Mouse (Mus musculus) limb, embryonic 15.5 days (tissue): ENCODE data around the gene Epb41l1. TPM values are rescaled to one million over a fixed set of nuclear protein-coding genes. Genes with fewer than 3 reads are reported as not detected.

Experiments used
- ATAC-seq: fragments of 200-750 bp; cut with Nextera tagmentation; 2 replicates; pipeline ENCODE4 v1.8.0; 2017; ENCODE audit warnings: low read depth, moderate TSS enrichment; ENCODE audit not compliant: insufficient number of reproducible peaks, low FRiP score, low TSS enrichment
- H3K27ac ChIP-seq: fragments of 300-500 bp; sonication (generic); 2 replicates; pipeline ENCODE4 v1.5.1; 2015; ENCODE audit warnings: moderate library complexity, mild to moderate bottlenecking, inconsistent platforms
- H3K27me3 ChIP-seq: fragments of 300-500 bp; sonication (generic); 2 replicates; pipeline ENCODE4 v1.6.1; 2015; ENCODE audit warnings: inconsistent platforms
- H3K36me3 ChIP-seq: fragments of 300-500 bp; sonication (generic); 2 replicates; pipeline ENCODE4 v1.6.1; 2015; ENCODE audit warnings: inconsistent platforms
- H3K4me1 ChIP-seq: fragments of 300-500 bp; sonication (generic); 2 replicates; pipeline ENCODE4 v1.6.1; 2015; ENCODE audit warnings: inconsistent platforms
- H3K4me2 ChIP-seq: fragments of 300-500 bp; sonication (generic); 2 replicates; pipeline ENCODE4 v1.6.1; 2015; ENCODE audit warnings: mild to moderate bottlenecking, inconsistent platforms
- H3K4me3 ChIP-seq: fragments of 300-500 bp; sonication (generic); 2 replicates; pipeline ENCODE4 v1.5.1; 2015; ENCODE audit warnings: mild to moderate bottlenecking, inconsistent platforms
- H3K9ac ChIP-seq: fragments of 300-500 bp; sonication (generic); 2 replicates; pipeline ENCODE4 v1.6.1; 2015; ENCODE audit warnings: inconsistent platforms
- H3K9me3 ChIP-seq: fragments of 300-500 bp; sonication (generic); 2 replicates; pipeline ENCODE4 v1.6.1; 2016; ENCODE audit warnings: inconsistent platforms
- WGBS: fragments of 180-500 bp; shearing (Covaris S2); methylation state at CpG from one replicate; pipeline ENCODE4 v1.1.7; 2015; 5-methylcytosine and 5-hydroxymethylcytosine counted together
- polyA plus RNA-seq: library from polyadenylated mRNA; unstranded; fragments of >200 nt; fragmentation: Nextera tagmentation; extraction: Ambion mirVana; gene quantifications from 2 replicates; pipeline ENCODE4 v1.2.1, GENCODE M21; 2015

Epb41l1 gene
- polyA plus RNA-seq, 1 experiment from 2014 or later = 3.1 TPM

- Histone ChIP-seq H3K4me2 (no peak overlapping the region), H3K36me3 (no peaks in the 10 kb centered on the region), H3K27ac (no peak overlapping the region), H3K4me3 (no peak overlapping the region), H3K4me1 (peaks cover 22% of the 10 kb centered on the region), H3K27me3 (no peaks in the 10 kb centered on the region), H3K9me3 (no peaks in the 10 kb centered on the region), H3K9ac (no peak overlapping the region)
- ATAC-seq = no peak
- WGBS = 68% methylated on average over 7 of the region's 7 CpGs
Measured at GRCm38 (mm10) chr2:156479833-156480232, 59.1 kb downstream of the Epb41l1 start.

GRCm38 (mm10) chr2:156480267-156480666, 59.6 kb downstream of the Epb41l1 start:
- H3K36me3 ChIP-seq = no peaks in the 10 kb centered on the region
- 83% methylated on average over 7 of the region's 7 CpGs for WGBS
- no peaks in the 10 kb centered on the region for H3K27me3 ChIP-seq
- no peak overlapping the region for H3K9ac ChIP-seq
- H3K9me3 ChIP-seq = no peaks in the 10 kb centered on the region
- H3K4me2 ChIP-seq = no peak overlapping the region
- H3K27ac ChIP-seq = no peak overlapping the region
- peaks cover 18% of the 10 kb centered on the region for H3K4me1 ChIP-seq
- H3K4me3 ChIP-seq = no peak overlapping the region
- no peak for ATAC-seq

DNA sequence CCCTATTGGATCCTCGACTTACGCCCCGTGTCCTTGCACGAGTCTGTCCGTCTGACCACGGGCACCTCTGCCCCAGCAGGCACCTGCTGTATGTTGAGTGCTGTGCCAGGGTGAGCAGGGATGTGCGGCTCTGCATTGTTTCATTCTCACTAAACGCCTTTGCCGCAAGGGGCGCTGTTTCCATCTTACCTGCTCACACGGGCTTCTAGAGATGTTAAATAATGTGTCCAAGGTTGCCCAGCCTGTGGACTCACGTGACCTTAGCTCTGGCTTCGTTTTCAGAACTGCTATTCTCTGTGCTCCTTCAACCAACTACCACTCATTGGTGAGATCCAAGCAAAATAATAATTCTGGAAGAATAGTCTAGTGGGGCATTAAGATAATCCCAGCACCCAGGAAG, 61.6 kb downstream of the Epb41l1 start:
- no peaks in the 10 kb centered on the region for H3K36me3 ChIP-seq
- 34% methylated on average over 13 of the region's 13 CpGs for WGBS

DNA sequence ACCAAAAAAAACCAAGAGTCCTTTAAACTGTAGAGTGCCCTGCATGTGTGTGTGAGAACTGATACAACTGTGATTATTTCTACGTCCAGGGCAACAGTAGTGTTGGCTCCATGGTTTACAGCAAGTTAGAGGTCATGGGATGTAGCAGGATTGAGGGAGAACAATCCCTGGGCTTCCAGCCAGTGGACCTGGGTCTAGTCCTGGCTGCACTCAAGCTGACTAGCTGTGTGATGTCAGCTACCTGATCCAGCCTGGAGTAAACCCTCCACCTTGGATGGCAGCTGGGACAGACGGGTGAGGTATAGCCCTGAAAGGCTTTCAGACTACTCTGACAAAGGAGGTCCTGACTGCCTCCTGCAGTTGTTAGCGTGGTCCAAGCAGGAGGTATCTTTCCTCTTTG, 62.1 kb downstream of the Epb41l1 start:
- no peaks in the 10 kb centered on the region for H3K9me3 ChIP-seq
- no peak overlapping the region for H3K4me2 ChIP-seq
- ATAC-seq = no peak
- H3K36me3 ChIP-seq = no peaks in the 10 kb centered on the region
- no peaks in the 10 kb centered on the region for H3K27me3 ChIP-seq
- 88% methylated on average over 3 of the region's 3 CpGs for WGBS
- 0 out of 2 replicates have a peak, but pooled peaks cover 6% of the 10 kb centered on the region for H3K4me1 ChIP-seq
- no peak overlapping the region for H3K9ac ChIP-seq
- H3K27ac ChIP-seq = no peak overlapping the region
- H3K4me3 ChIP-seq = no peak overlapping the region

More for the DNA sequence above, 61.6 kb downstream of the Epb41l1 start:
- Histone ChIP-seq H3K9ac (no peak overlapping the region), H3K4me1 (0 out of 2 replicates have a peak, but pooled peaks cover 5% of the 10 kb centered on the region), H3K27ac (no peak overlapping the region), H3K4me2 (no peak overlapping the region), H3K27me3 (no peaks in the 10 kb centered on the region), H3K4me3 (no peak overlapping the region), H3K9me3 (no peaks in the 10 kb centered on the region)
- ATAC-seq = no peak

DNA sequence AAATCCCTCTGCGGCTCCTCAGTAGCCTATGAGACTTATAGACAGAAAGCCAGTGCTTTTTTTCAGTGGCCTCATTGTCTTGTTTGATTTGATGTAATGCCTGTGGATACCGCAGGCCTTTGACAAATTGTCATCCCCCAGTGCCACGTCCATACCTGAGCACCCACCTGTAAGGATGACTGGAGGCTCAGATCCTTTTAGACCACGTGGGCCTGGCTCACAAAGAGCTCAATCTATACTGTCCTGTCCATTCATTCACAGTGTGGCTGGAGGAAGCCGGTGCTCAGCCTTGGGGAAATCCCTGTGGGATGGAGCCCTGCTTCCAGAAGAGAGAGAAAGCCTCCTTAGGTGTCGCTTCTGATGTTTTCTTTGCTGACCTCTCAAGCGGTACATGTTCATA, 62.5 kb downstream of the Epb41l1 start:
- 86% methylated on average over 7 of the region's 7 CpGs for WGBS
- Histone ChIP-seq H3K27me3 (no peaks in the 10 kb centered on the region), H3K9ac (no peak overlapping the region), H3K4me2 (no peak overlapping the region), H3K27ac (no peak overlapping the region), H3K4me3 (no peak overlapping the region), H3K9me3 (no peaks in the 10 kb centered on the region), H3K4me1 (peaks cover 8% of the 10 kb centered on the region; the same call in 1 of the 2 replicates), H3K36me3 (no peaks in the 10 kb centered on the region)
- no peak for ATAC-seq

GRCm38 (mm10) chr2:156486086-156486751, 65.5 kb downstream of the Epb41l1 start:
- no peak for ATAC-seq
- Histone ChIP-seq H3K9me3 (no peaks in the 10 kb centered on the region), H3K4me2 (no peak overlapping the region), H3K4me1 (peaks cover 20% of the 10 kb centered on the region; the same call in 1 of the 2 replicates), H3K27ac (no peak overlapping the region), H3K27me3 (no peaks in the 10 kb centered on the region), H3K9ac (no peak overlapping the region), H3K36me3 (no peaks in the 10 kb centered on the region), H3K4me3 (no peak overlapping the region)
- WGBS = 89% methylated on average over 12 of the region's 12 CpGs

- H3K4me3 ChIP-seq = no peak overlapping the region
- ATAC-seq = no peak
- 79% methylated on average over 10 of the region's 10 CpGs for WGBS
- H3K9ac ChIP-seq = no peak overlapping the region
- no peaks in the 10 kb centered on the region for H3K9me3 ChIP-seq
- H3K4me1 ChIP-seq = peaks cover 26% of the 10 kb centered on the region; the same call in 1 of the 2 replicates
- no peak overlapping the region for H3K4me2 ChIP-seq
- no peak overlapping the region for H3K27ac ChIP-seq
- H3K27me3 ChIP-seq = no peaks in the 10 kb centered on the region
- H3K36me3 ChIP-seq = no peaks in the 10 kb centered on the region
Measured at GRCm38 (mm10) chr2:156487589-156488160, 67.0 kb downstream of the Epb41l1 start.

DNA sequence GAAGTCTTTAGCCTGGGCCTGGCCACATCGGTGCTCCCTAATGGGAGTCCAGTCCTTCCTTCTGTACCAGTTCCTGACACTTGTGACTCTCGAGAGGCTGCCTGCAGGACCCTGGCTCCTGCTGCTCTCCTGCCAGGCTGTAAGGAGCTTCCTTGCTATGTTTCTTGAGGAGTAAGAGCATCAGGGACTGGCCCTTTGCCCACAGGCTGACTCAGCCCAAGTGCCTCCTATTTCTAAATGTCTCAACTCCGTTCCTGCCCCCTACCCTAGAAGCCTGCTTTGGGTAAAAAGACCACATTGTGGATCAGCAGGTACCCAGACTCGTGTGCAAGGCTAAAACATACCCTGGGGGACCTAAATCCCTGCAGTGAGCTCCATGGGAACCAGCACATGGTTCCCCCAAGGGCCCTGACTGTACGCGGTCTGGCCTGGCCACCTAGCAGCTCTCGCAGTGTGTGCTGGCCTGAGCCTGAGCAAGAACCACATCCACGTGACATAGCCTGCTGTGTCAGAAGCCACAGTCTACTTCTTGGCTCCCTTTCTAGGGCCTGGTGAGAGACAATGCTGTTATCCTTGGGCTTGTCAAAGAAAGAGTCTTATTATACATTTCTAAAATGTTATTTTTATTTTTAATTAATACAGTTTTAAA, 67.6 kb downstream of the Epb41l1 start:
- Histone ChIP-seq H3K36me3 (no peaks in the 10 kb centered on the region), H3K27ac (no peak overlapping the region), H3K9me3 (no peaks in the 10 kb centered on the region), H3K9ac (no peak overlapping the region), H3K27me3 (no peaks in the 10 kb centered on the region), H3K4me1 (peaks cover 26% of the 10 kb centered on the region; the same call in 1 of the 2 replicates), H3K4me3 (no peak overlapping the region), H3K4me2 (no peak overlapping the region)
- no peak for ATAC-seq
- 76% methylated on average over 8 of the region's 8 CpGs for WGBS

DNA sequence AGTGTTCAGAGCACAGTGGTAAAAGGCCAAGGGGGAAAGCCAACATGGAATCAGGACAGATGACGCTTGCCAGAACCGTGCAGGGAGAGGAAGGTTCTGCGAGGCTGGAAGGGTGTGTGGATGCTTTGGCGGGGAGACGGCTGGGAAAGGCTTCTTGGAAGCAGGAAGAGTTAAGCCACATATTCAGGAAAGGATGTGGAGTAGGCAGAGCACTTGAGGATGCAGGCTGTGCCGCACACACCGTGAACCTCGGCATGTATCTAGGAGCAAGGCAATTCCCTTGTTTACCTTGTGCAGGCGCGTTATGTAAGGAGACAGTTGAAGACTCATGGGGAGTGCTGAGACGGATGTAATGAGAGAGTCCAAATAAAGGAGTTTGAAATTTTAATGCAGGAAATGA, 69.5 kb downstream of the Epb41l1 start:
- H3K9ac ChIP-seq = no peak overlapping the region
- no peak overlapping the region for H3K4me3 ChIP-seq
- H3K9me3 ChIP-seq = no peaks in the 10 kb centered on the region
- peak overlapping the region; percentile 23; the same call in 1 of the 2 replicates for H3K27ac ChIP-seq
- peaks cover 29% of the 10 kb centered on the region; the same call in 1 of the 2 replicates for H3K4me1 ChIP-seq
- H3K36me3 ChIP-seq = peaks cover 13% of the 10 kb centered on the region
- no peaks in the 10 kb centered on the region for H3K27me3 ChIP-seq
- no peak overlapping the region; the same call in 1 of the 2 replicates for H3K4me2 ChIP-seq
- WGBS = 62% methylated on average over 11 of the region's 11 CpGs
- ATAC-seq = no peak

- Histone ChIP-seq H3K9ac (no peak overlapping the region), H3K27me3 (no peaks in the 10 kb centered on the region), H3K4me2 (no peak overlapping the region), H3K36me3 (peaks cover 30% of the 10 kb centered on the region), H3K4me3 (no peak overlapping the region), H3K9me3 (no peaks in the 10 kb centered on the region), H3K27ac (no peak overlapping the region), H3K4me1 (peaks cover 29% of the 10 kb centered on the region; the same call in 1 of the 2 replicates)
- no peak for ATAC-seq
- 64% methylated on average over 5 of the region's 5 CpGs for WGBS
Measured at GRCm38 (mm10) chr2:156491796-156492195, 71.1 kb downstream of the Epb41l1 start.

DNA sequence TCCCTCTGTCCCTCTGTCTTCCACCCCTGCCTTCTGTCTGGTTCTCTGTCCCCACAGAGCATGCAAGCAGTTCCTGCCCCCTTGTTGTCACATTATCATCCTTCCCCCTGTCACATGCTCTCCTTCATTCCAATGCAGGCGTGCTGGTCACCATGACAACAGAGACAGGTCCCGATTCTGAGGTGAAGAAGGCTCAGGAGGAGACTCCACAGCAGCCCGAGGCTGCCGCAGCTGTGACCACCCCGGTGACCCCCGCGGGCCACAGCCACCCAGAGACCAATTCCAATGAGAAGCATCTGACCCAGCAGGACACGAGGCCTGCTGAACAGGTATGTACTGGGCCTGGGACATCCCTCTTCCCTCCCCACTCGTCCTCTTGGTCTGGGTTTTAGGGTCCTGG, 73.1 kb downstream of the Epb41l1 start:
- Histone ChIP-seq H3K9ac (no peak overlapping the region), H3K27ac (no peak overlapping the region), H3K4me1 (0 out of 2 replicates have a peak, but pooled peaks cover 21% of the 10 kb centered on the region), H3K4me3 (no peak overlapping the region), H3K9me3 (no peaks in the 10 kb centered on the region), H3K4me2 (no peak overlapping the region), H3K36me3 (peaks cover 43% of the 10 kb centered on the region), H3K27me3 (no peaks in the 10 kb centered on the region)
- WGBS = 48% methylated on average over 9 of the region's 9 CpGs
- no peak for ATAC-seq

- Histone ChIP-seq H3K36me3 (peaks cover 50% of the 10 kb centered on the region), H3K4me1 (0 out of 2 replicates have a peak, but pooled peaks cover 21% of the 10 kb centered on the region), H3K9ac (no peak overlapping the region), H3K27ac (no peak overlapping the region), H3K4me2 (no peak overlapping the region), H3K4me3 (no peak overlapping the region), H3K27me3 (no peaks in the 10 kb centered on the region), H3K9me3 (no peaks in the 10 kb centered on the region)
- no peak for ATAC-seq
- 63% methylated on average over 9 of the region's 9 CpGs for WGBS
Measured at GRCm38 (mm10) chr2:156494465-156494864, 73.8 kb downstream of the Epb41l1 start.
